Mouse (Mus musculus): ENCODE data around the gene Bbs7. TPM values are rescaled to one million over a fixed set of nuclear protein-coding genes. Genes with fewer than 3 reads are reported as not detected.
"Not testable (repeated sequence)": the region's sequence is repeated elsewhere in the genome, so short reads cannot be mapped to it uniquely, and the experiment has no call there.

Gene Bbs7
- polyA plus RNA-seq, 1 experiment from 2014 or later: 10.4 TPM

DNA sequence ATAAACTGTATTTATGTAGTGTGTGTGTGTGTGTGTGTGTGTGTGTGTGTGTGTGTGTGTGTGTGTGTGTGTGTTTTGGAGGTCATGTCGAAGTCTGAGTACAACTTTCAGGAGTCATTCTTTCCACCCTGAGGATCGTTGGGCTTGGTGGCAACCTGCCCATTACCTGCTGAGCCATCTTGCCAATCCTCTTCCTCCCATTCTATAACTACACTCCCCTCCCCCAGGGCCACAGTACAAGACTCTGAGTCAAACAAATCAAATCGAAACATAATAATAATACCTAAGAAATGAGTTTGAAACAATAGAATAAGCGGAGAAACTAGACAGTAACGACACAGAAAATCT lies 605 bp upstream of the Bbs7 start:
- H3K9ac ChIP-seq (ENCODE audit: low read length): no peak overlapping the region
- 0 out of 2 replicates have a peak, but pooled peaks cover 3% of the 10 kb centered on the region for H3K4me1 ChIP-seq (replicated peaks; ENCODE audit: control insufficient read depth, insufficient read depth, low read length)
- DNase-seq (ENCODE audit: low spot score) (no peak), ATAC-seq (replicated peaks; ENCODE audit: low FRiP score, low TSS enrichment, low read depth) (no peak)
- no peaks in the 10 kb centered on the region for H3K9me3 ChIP-seq (ENCODE audit: control insufficient read depth, low read length)
- no peak overlapping the region for H3K4me3 ChIP-seq (ENCODE audit: low read depth, low read length)
- H3K36me3 ChIP-seq (ENCODE audit: control insufficient read depth, insufficient read depth, low read length): no peaks in the 10 kb centered on the region
- H3K4me2 ChIP-seq (ENCODE audit: low read length): no peak overlapping the region; the same call in 1 of the 2 replicates
- 68% methylated on average over 5 of the region's 5 CpGs for WGBS
- H3K27ac ChIP-seq (ENCODE audit: low read depth): no peak overlapping the region
- H3K27me3 ChIP-seq (replicated peaks; ENCODE audit: control insufficient read depth, insufficient read depth, low read length): no peaks in the 10 kb centered on the region

DNA sequence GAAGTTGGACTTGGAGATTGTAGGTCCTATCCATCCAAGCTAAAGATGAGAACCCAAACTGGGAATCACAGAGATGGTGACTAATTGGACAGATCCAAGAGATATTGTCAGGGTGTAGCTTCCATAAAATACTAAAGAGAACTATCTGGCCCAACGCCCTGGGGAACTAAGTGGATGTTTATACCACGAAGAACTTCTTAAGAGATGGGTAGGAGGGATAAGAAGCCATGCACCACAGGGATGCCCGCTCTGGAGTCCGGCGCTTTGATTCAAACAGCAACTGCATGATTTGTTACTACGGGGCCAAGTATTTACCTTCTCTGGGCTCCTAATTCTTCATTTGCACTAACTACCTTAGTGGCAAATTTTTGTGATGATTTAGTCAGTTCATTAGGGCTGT lies 590 bp downstream of the Bbs7 start:
- Histone ChIP-seq H3K9me3 (ENCODE audit: control insufficient read depth, low read length) (no peaks in the 10 kb centered on the region), H3K4me3 (ENCODE audit: low read depth, low read length) (peak overlapping the region; percentile 65), H3K9ac (ENCODE audit: low read length) (peak overlapping the region; percentile 68), H3K27me3 (replicated peaks; ENCODE audit: control insufficient read depth, insufficient read depth, low read length) (no peaks in the 10 kb centered on the region), H3K4me1 (replicated peaks; ENCODE audit: control insufficient read depth, insufficient read depth, low read length) (0 out of 2 replicates have a peak, but pooled peaks cover 3% of the 10 kb centered on the region), H3K27ac (ENCODE audit: low read depth) (no peak overlapping the region), H3K36me3 (ENCODE audit: control insufficient read depth, insufficient read depth, low read length) (no peaks in the 10 kb centered on the region), H3K4me2 (ENCODE audit: low read length) (peak overlapping the region; percentile 75)
- DNase-seq (ENCODE audit: low spot score): peak; percentile 54
- ATAC-seq (replicated peaks; ENCODE audit: low FRiP score, low TSS enrichment, low read depth): no peak
- 4% methylated on average over 6 of the region's 6 CpGs for WGBS

DNA sequence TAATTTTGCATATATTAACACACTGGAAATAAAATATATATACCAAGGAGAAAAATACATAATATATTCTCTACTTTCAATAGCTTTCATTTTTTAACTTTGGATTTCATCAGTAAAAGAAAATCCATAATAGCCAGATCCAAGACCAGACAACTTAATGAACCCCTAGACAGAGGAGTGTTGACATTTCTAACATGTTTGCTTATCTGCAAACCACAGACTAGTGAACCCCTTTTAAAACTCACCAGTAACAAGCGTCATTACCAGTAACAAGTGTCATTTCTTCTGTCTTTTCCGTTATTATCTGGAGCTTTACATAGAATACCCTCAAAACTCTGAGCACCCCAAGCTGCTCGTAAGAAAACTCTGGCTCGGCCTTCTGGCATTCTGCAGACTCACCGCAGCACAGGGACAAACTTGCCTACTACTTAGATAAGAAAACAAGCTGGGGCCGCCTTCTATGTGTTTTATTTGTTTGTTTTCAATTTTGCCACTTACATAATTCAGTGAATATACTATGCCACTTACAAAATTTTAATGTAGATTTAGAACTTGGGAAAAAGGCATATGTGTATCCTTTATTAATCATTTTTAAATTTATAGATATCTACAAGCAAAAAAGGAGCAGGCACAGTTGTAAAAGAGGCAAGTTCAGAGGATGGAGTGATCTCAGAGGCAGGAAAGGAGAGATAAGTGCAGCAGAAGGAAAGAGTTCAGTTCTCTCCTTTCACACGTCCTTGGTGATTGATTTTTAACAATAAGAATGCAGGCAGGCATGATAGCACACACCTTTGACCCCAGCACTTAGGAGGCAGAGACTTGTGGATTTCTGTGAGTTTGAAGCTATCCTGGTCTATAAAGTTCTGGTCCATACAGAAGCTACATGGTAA lies 7.1 kb downstream of the Bbs7 start:
- no peaks in the 10 kb centered on the region for H3K9me3 ChIP-seq (ENCODE audit: control insufficient read depth, low read length)
- H3K27me3 ChIP-seq (replicated peaks; ENCODE audit: control insufficient read depth, insufficient read depth, low read length): no peaks in the 10 kb centered on the region
- H3K4me2 ChIP-seq (ENCODE audit: low read length): no peak overlapping the region

DNA sequence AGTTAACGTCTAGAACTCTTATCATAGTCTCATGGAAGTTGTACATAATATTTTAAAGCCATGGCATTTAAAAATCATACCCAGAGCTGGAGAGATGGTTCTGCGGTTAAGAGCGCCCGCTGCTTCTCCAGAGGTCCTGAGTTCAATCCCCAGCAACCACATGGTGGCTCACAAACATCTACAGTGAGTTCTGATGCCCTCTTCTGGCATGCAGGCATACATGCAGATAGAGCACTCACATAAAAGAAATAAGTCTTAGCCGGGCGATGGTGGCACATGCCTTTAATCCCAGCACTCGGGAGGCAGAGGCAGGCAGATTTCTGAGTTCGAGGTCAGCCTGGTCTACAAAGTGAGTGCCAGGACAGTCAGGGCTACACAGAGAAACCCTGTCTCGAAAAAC lies 13.5 kb downstream of the Bbs7 start:
- H3K27me3 ChIP-seq (replicated peaks; ENCODE audit: control insufficient read depth, insufficient read depth, low read length); H3K4me3 ChIP-seq (ENCODE audit: low read depth, low read length); H3K4me1 ChIP-seq (replicated peaks; ENCODE audit: control insufficient read depth, insufficient read depth, low read length); H3K27ac ChIP-seq (ENCODE audit: low read depth); H3K4me2 ChIP-seq (ENCODE audit: low read length); H3K36me3 ChIP-seq (ENCODE audit: control insufficient read depth, insufficient read depth, low read length); H3K9me3 ChIP-seq (ENCODE audit: control insufficient read depth, low read length); ATAC-seq (replicated peaks; ENCODE audit: low FRiP score, low TSS enrichment, low read depth); DNase-seq (ENCODE audit: low spot score); H3K9ac ChIP-seq (ENCODE audit: low read length): not testable (repeated sequence)
- WGBS: 90% methylated on average over 8 of the region's 9 CpGs

More for the DNA sequence above, 7.1 kb downstream of the Bbs7 start:
- H3K4me3 ChIP-seq (ENCODE audit: low read depth, low read length): no peak overlapping the region
- no peak overlapping the region for H3K9ac ChIP-seq (ENCODE audit: low read length)
- H3K4me1 ChIP-seq (replicated peaks; ENCODE audit: control insufficient read depth, insufficient read depth, low read length): no peaks in the 10 kb centered on the region
- WGBS: 73% methylated on average over 7 of the region's 7 CpGs
- H3K27ac ChIP-seq (ENCODE audit: low read depth): no peak overlapping the region
- DNase-seq (ENCODE audit: low spot score) (no peak), ATAC-seq (replicated peaks; ENCODE audit: low FRiP score, low TSS enrichment, low read depth) (no peak)
- peaks cover 4% of the 10 kb centered on the region; the same call in 1 of the 2 replicates for H3K36me3 ChIP-seq (ENCODE audit: control insufficient read depth, insufficient read depth, low read length)

- Histone ChIP-seq H3K4me3 (ENCODE audit: low read depth, low read length) (no peak overlapping the region), H3K27me3 (replicated peaks; ENCODE audit: control insufficient read depth, insufficient read depth, low read length) (no peaks in the 10 kb centered on the region), H3K9me3 (ENCODE audit: control insufficient read depth, low read length) (no peaks in the 10 kb centered on the region), H3K4me1 (replicated peaks; ENCODE audit: control insufficient read depth, insufficient read depth, low read length) (no peaks in the 10 kb centered on the region), H3K4me2 (ENCODE audit: low read length) (no peak overlapping the region), H3K9ac (ENCODE audit: low read length) (no peak overlapping the region), H3K36me3 (ENCODE audit: control insufficient read depth, insufficient read depth, low read length) (no peaks in the 10 kb centered on the region), H3K27ac (ENCODE audit: low read depth) (no peak overlapping the region)
- ATAC-seq (replicated peaks; ENCODE audit: low FRiP score, low TSS enrichment, low read depth): no peak
- DNase-seq (ENCODE audit: low spot score): no peak
- WGBS: 65% methylated on average over 3 of the region's 3 CpGs
Observed at GRCm38 (mm10) chr3:36598811-36599210, 14.5 kb downstream of the Bbs7 start.

GRCm38 (mm10) chr3:36571827-36572378 lies 41.4 kb downstream of the Bbs7 start, which contains the start of gene Ccna2:
Gene Ccna2, minus strand, starts transcription at chr3:36572150.
- under 1% methylated on average over 60 of the region's 60 CpGs for WGBS
- no peaks in the 10 kb centered on the region for H3K9me3 ChIP-seq (ENCODE audit: control insufficient read depth, low read length)
- peak within 1 kb of the TSS; percentile 85 for H3K9ac ChIP-seq (ENCODE audit: low read length)
- H3K4me3 ChIP-seq (ENCODE audit: low read depth, low read length): peak within 1 kb of the TSS; percentile 89
- peak within 1 kb of the TSS; percentile 77 for H3K27ac ChIP-seq (ENCODE audit: low read depth)
- H3K27me3 ChIP-seq (replicated peaks; ENCODE audit: control insufficient read depth, insufficient read depth, low read length): no peaks in the 10 kb centered on the region
- H3K4me1 ChIP-seq (replicated peaks; ENCODE audit: control insufficient read depth, insufficient read depth, low read length): peaks cover 16% of the 10 kb centered on the region; the same call in 1 of the 2 replicates
- peaks cover 28% of the 10 kb centered on the region for H3K36me3 ChIP-seq (ENCODE audit: control insufficient read depth, insufficient read depth, low read length)
- peak within 1 kb of the TSS; percentile 69 for H3K4me2 ChIP-seq (ENCODE audit: low read length)
- peak; percentile 100 for ATAC-seq (replicated peaks; ENCODE audit: low FRiP score, low TSS enrichment, low read depth)
- peak; percentile 97 for DNase-seq (ENCODE audit: low spot score)

DNA sequence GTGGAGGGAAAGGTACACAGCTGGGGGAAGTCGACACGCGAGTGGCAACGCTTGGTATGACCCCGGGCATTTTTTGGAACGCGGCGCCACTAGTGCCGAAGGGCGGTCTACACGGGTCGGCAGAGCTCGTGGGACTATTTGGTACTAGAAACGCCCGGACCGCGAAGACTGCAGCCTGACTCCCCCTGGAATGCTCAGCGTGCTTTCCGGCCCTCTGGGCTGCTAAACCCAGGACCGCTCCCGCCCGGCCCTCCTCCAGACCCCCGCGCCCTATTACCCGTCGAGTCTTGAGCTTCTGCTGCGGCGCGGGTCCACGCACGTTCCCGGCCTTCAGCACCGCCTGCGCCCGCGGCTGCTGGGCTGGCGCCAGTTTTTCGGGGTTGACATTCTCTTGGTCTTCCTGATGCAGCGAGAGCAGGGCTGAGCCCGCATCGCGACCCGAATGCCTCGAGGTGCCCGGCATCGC lies 41.9 kb downstream of the Bbs7 start:
- Histone ChIP-seq H3K9ac (ENCODE audit: low read length) (peak overlapping the region; percentile 85), H3K4me2 (ENCODE audit: low read length) (peak overlapping the region; percentile 69), H3K27me3 (replicated peaks; ENCODE audit: control insufficient read depth, insufficient read depth, low read length) (no peaks in the 10 kb centered on the region), H3K27ac (ENCODE audit: low read depth) (peak overlapping the region; percentile 77), H3K4me3 (ENCODE audit: low read depth, low read length) (peak overlapping the region; percentile 89), H3K4me1 (replicated peaks; ENCODE audit: control insufficient read depth, insufficient read depth, low read length) (peaks cover 16% of the 10 kb centered on the region; the same call in 1 of the 2 replicates), H3K9me3 (ENCODE audit: control insufficient read depth, low read length) (no peaks in the 10 kb centered on the region), H3K36me3 (ENCODE audit: control insufficient read depth, insufficient read depth, low read length) (peaks cover 33% of the 10 kb centered on the region)
- 0% methylated on average over 46 of the region's 46 CpGs for WGBS
- peak; percentile 33 for ATAC-seq (replicated peaks; ENCODE audit: low FRiP score, low TSS enrichment, low read depth)
- no peak for DNase-seq (ENCODE audit: low spot score)

DNA sequence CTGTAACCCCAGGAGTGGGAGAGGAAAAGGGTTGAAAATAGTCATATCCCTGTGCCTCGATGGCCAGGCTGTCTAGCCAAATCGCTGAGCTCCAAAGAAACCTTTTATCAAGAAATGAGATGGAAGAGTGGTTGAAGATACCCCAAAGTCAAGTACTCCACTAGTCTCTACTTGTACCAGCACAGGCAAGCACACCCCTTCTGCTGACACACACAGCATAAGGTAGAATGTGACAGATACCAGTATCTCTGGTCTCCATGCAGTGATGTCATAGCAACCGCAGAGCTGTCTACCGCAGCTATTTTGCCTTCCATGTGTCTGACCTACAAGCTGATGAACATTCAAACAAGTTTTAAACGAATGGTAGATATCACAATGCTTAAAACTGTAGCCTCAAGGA lies 43.4 kb downstream of the Bbs7 start:
- Histone ChIP-seq H3K9ac (ENCODE audit: low read length) (0 out of 2 replicates have a peak overlapping the region, but pooled peaks have one; percentile 85), H3K4me3 (ENCODE audit: low read depth, low read length) (peak overlapping the region; percentile 89), H3K27ac (ENCODE audit: low read depth) (no peak overlapping the region), H3K4me2 (ENCODE audit: low read length) (peak overlapping the region; percentile 69), H3K9me3 (ENCODE audit: control insufficient read depth, low read length) (no peaks in the 10 kb centered on the region), H3K4me1 (replicated peaks; ENCODE audit: control insufficient read depth, insufficient read depth, low read length) (peaks cover 16% of the 10 kb centered on the region; the same call in 1 of the 2 replicates), H3K27me3 (replicated peaks; ENCODE audit: control insufficient read depth, insufficient read depth, low read length) (no peaks in the 10 kb centered on the region), H3K36me3 (ENCODE audit: control insufficient read depth, insufficient read depth, low read length) (peaks cover 49% of the 10 kb centered on the region)
- ATAC-seq (replicated peaks; ENCODE audit: low FRiP score, low TSS enrichment, low read depth): no peak
- 84% methylated on average over 5 of the region's 5 CpGs for WGBS
- DNase-seq (ENCODE audit: low spot score): no peak

Measured in intestine, embryonic 14.5 days (tissue).